Mouse (Mus musculus) gastrocnemius, adult 18-20 months (tissue): Measurements from ENCODE around the gene Zfp526. TPM values are rescaled to one million over a fixed set of nuclear protein-coding genes. Genes with fewer than 3 reads are reported as not detected.
A peak's percentile ranks its signal among the peaks of the same experiment; 100 is the strongest.
"Not testable (repeated sequence)": the region's sequence is repeated elsewhere in the genome, so short reads cannot be mapped to it uniquely, and the experiment has no call there.

Experiments used
- DNase-seq: peaks from one replicate; pipeline ENCODE4 v3.0.0; 2021; ENCODE audit warnings: low spot score
- total RNA-seq, 2 experiments: library from RNA; stranded (reverse); gene quantifications; 2 replicates each; pipeline ENCODE4 v1.2.3; 2021

Zfp526 gene
- total RNA-seq, 2 experiments from 2014 or later = 4.7 to 5.3 TPM

- peak; percentile 90 for DNase-seq
These were observed 17.8 kb downstream of the Zfp526 start for GRCm38 (mm10) chr7:25238829-25239623.

- DNase-seq = no peak
These were observed 19.4 kb downstream of the Zfp526 start for GRCm38 (mm10) chr7:25240631-25241030.

GRCm38 (mm10) chr7:25241062-25241461 is 19.8 kb downstream of the Zfp526 start:
- peak; percentile 48 for DNase-seq

- no peak for DNase-seq
These were observed 22.1 kb downstream of the Zfp526 start for GRCm38 (mm10) chr7:25243361-25243760.

- DNase-seq = no peak
These were observed 23.5 kb downstream of the Zfp526 start for GRCm38 (mm10) chr7:25244562-25245369.

- DNase-seq = no peak
These were observed 25.0 kb downstream of the Zfp526 start for GRCm38 (mm10) chr7:25246079-25246758.

- DNase-seq = no peak
These were observed 25.5 kb downstream of the Zfp526 start for GRCm38 (mm10) chr7:25246759-25247137.

GRCm38 (mm10) chr7:25247498-25247897 is 26.3 kb downstream of the Zfp526 start:
- DNase-seq = no peak

GRCm38 (mm10) chr7:25248018-25248647 is 26.9 kb downstream of the Zfp526 start:
- DNase-seq = no peak

- DNase-seq = no peak
These were observed 27.7 kb downstream of the Zfp526 start for GRCm38 (mm10) chr7:25248846-25249313.

- peak; percentile 63 for DNase-seq
These were observed 28.3 kb downstream of the Zfp526 start for GRCm38 (mm10) chr7:25249314-25250140.

GRCm38 (mm10) chr7:25250141-25250972 is 29.1 kb downstream of the Zfp526 start, which contains the start of gene Erf:
TSS of gene Erf (minus strand) at chr7:25250761.
- DNase-seq = peak; percentile 92

GRCm38 (mm10) chr7:25251071-25251791 is 30.0 kb downstream of the Zfp526 start:
- DNase-seq = peak; percentile 63

- DNase-seq = no peak
These were observed 30.6 kb downstream of the Zfp526 start for GRCm38 (mm10) chr7:25251822-25252221.

- DNase-seq = no peak
These were observed 40.7 kb downstream of the Zfp526 start for GRCm38 (mm10) chr7:25261896-25262295.

GRCm38 (mm10) chr7:25263968-25264870 is 43.0 kb downstream of the Zfp526 start:
- DNase-seq = no peak

- DNase-seq = not testable (repeated sequence)
These were observed 44.5 kb downstream of the Zfp526 start for GRCm38 (mm10) chr7:25265743-25266142.
